10 mouse cellular contexts compared by ENCODE assay signal in genomic region chr2:119327942-119328526, GRCm38 (mm10). TPM values are rescaled to one million over a fixed set of nuclear protein-coding genes. Genes with fewer than 3 reads are reported as not detected.
A peak's percentile ranks its signal among the peaks of the same experiment; 100 is the strongest.
DNase-seq lines count a peak whose midpoint lies in the region; ATAC-seq and TF ChIP-seq lines count a peak whose summit lies in the region.
"Had no signal": no experiment of that assay in that cellular context is flagged by ENCODE, and none has a peak within 500 bp of the region (broad histone marks: within the 10 kb centered on the region; RNA-seq: fewer than 3 reads in every experiment).

No protein-coding gene starts in this region.

- no peak for DNase-seq in layer of hippocampus, adult 2 months (ENCODE audit: low spot score in 2 of 2)
- no peak for DNase-seq in layer of hippocampus, adult 11-12 months (ENCODE audit: low spot score)
- no peak for DNase-seq in gastrocnemius, postnatal 4 days (ENCODE audit: low spot score in 2 of 2)
- DNase-seq in gastrocnemius, adult 8-10 months (ENCODE audit: low spot score in 2 of 2), result no peak

- no peaks in the 10 kb centered on the region for H3K36me3 ChIP-seq in forebrain, embryonic 13.5 days (ENCODE audit: poor library complexity, severe bottlenecking)
- no peaks in the 10 kb centered on the region for H3K36me3 ChIP-seq in intestine, embryonic 15.5 days
- no peaks in the 10 kb centered on the region for H3K36me3 ChIP-seq in neural tube, embryonic 15.5 days

- no peak overlapping the region for H3K9ac ChIP-seq in forebrain, embryonic 13.5 days
- H3K9ac ChIP-seq in intestine, embryonic 15.5 days, result 0 out of 2 replicates have a peak overlapping the region, but pooled peaks have one; percentile 0
- peak overlapping the region; percentile 17; the same call in 1 of the 2 replicates for H3K9ac ChIP-seq in neural tube, embryonic 15.5 days (replicated peaks)

- H3K4me2 ChIP-seq in forebrain, embryonic 13.5 days, result peak overlapping the region; percentile 15
- peak overlapping the region; percentile 100 for H3K4me2 ChIP-seq in intestine, embryonic 15.5 days (replicated peaks)
- peak overlapping the region; percentile 98 for H3K4me2 ChIP-seq in neural tube, embryonic 15.5 days

- ATAC-seq in forebrain, embryonic 13.5 days, result no peak
- no peak for ATAC-seq in intestine, embryonic 15.5 days
- no peak for ATAC-seq in neural tube, embryonic 15.5 days (ENCODE audit: low FRiP score)

- H3K4me3 ChIP-seq in layer of hippocampus, adult 2 months, result peak overlapping the region; percentile 58
- H3K4me3 ChIP-seq in forebrain, embryonic 13.5 days, result peak overlapping the region; percentile 10; the same call in 1 of the 2 replicates
- peak overlapping the region; percentile 14 for H3K4me3 ChIP-seq in intestine, embryonic 15.5 days (replicated peaks)
- H3K4me3 ChIP-seq in neural tube, embryonic 15.5 days (replicated peaks), result peak overlapping the region; percentile 50

- H3K27ac ChIP-seq in layer of hippocampus, adult 2 months, result peak overlapping the region; percentile 49; the same call in 1 of the 2 replicates
- H3K27ac ChIP-seq in forebrain, embryonic 13.5 days, result no peak overlapping the region
- H3K27ac ChIP-seq in intestine, embryonic 15.5 days, result 0 out of 2 replicates have a peak overlapping the region, but pooled peaks have one; percentile 14
- H3K27ac ChIP-seq in neural tube, embryonic 15.5 days (replicated peaks), result no peak overlapping the region

- no peak for TF ChIP-seq CTCF in layer of hippocampus, adult 2 months (conservative IDR thresholded peaks at IDR 0.05)

- 16% methylated on average over 11 of the region's 11 CpGs for WGBS in forebrain, embryonic 13.5 days
- WGBS in intestine, embryonic 15.5 days, result 36% methylated on average over 11 of the region's 11 CpGs
- 11% methylated on average over 11 of the region's 11 CpGs for WGBS in neural tube, embryonic 15.5 days

- H3K27me3 ChIP-seq in forebrain, embryonic 13.5 days, result peaks cover 99% of the 10 kb centered on the region
- H3K27me3 ChIP-seq in intestine, embryonic 15.5 days (replicated peaks), result peaks cover 40% of the 10 kb centered on the region
- H3K27me3 ChIP-seq in neural tube, embryonic 15.5 days (replicated peaks), result peaks cover 92% of the 10 kb centered on the region

- no peaks in the 10 kb centered on the region; the same call in 1 of the 2 replicates for H3K9me3 ChIP-seq in forebrain, embryonic 13.5 days (replicated peaks)
- H3K9me3 ChIP-seq in intestine, embryonic 15.5 days, result no peaks in the 10 kb centered on the region
- H3K9me3 ChIP-seq in neural tube, embryonic 15.5 days (replicated peaks), result no peaks in the 10 kb centered on the region

- H3K4me1 ChIP-seq in forebrain, embryonic 13.5 days, result peaks cover 61% of the 10 kb centered on the region
- H3K4me1 ChIP-seq in intestine, embryonic 15.5 days (replicated peaks), result peaks cover 47% of the 10 kb centered on the region
- peaks cover 56% of the 10 kb centered on the region for H3K4me1 ChIP-seq in neural tube, embryonic 15.5 days

RNA-seq across cellular contexts. Expression of gene Dll4, which starts 2.5 kb away (rescaled TPM):
- total RNA-seq in layer of hippocampus, adult 2 months (2021), result 1 to 10 TPM; 2.4 to 2.9 TPM
- polyA plus RNA-seq in forebrain, embryonic 13.5 days (2015; fragmentation: Nextera tagmentation; extraction: Ambion mirVana), result 3.9 and 4.0 TPM in 2 replicates
- polyA plus RNA-seq in intestine, embryonic 15.5 days (2015; fragmentation: Nextera tagmentation; extraction: Ambion mirVana), result 8.3 and 8.4 TPM in 2 replicates
- polyA plus RNA-seq in neural tube, embryonic 15.5 days (2015; fragmentation: Nextera tagmentation; extraction: Ambion mirVana), result 3.9 and 10.4 TPM in 2 replicates
- 10 to 100 TPM; 13.7 to 13.9 TPM for total RNA-seq in gastrocnemius, postnatal 4 days (2021)
- 1 to 10 TPM; 3.3 to 5.8 (median 3.9) TPM for total RNA-seq in gastrocnemius, adult 8-10 months (2022)
- total RNA-seq: common myeloid progenitor, adult 5-6 weeks; MEL; neutrophil, adult 5-6 weeks had no signal

RNA-seq across cellular contexts. Expression of gene Chac1, which starts 23.0 kb away (rescaled TPM):
- 1 to 10 TPM; 6.5 to 8.9 TPM for total RNA-seq in layer of hippocampus, adult 2 months (2021)
- 2.3 and 3.4 TPM in 2 replicates for polyA plus RNA-seq in forebrain, embryonic 13.5 days (2015; fragmentation: Nextera tagmentation; extraction: Ambion mirVana)
- 2.3 and 2.7 TPM in 2 replicates for polyA plus RNA-seq in intestine, embryonic 15.5 days (2015; fragmentation: Nextera tagmentation; extraction: Ambion mirVana)
- 11.3 and 12.1 TPM in 2 replicates for polyA plus RNA-seq in neural tube, embryonic 15.5 days (2015; fragmentation: Nextera tagmentation; extraction: Ambion mirVana)
- under 1 TPM; 0.65 to 0.88 TPM for total RNA-seq in gastrocnemius, postnatal 4 days (2021)
- total RNA-seq in gastrocnemius, adult 8-10 months (2022), result 100 to 1,000 TPM in 1 of 4 experiments, 10 to 100 TPM in 3; 59.1 to 158 (median 73.1) TPM
- total RNA-seq: common myeloid progenitor, adult 5-6 weeks had no signal

RNA-seq across cellular contexts. Expression of gene Vps18, which starts 39.5 kb away (rescaled TPM):
- total RNA-seq in layer of hippocampus, adult 2 months (2021), result 10 to 100 TPM; 39.9 to 43.2 TPM
- 21.2 and 23.5 TPM in 2 replicates for polyA plus RNA-seq in forebrain, embryonic 13.5 days (2015; fragmentation: Nextera tagmentation; extraction: Ambion mirVana)
- polyA plus RNA-seq in intestine, embryonic 15.5 days (2015; fragmentation: Nextera tagmentation; extraction: Ambion mirVana), result 20.9 and 22.5 TPM in 2 replicates
- 23.7 and 23.8 TPM in 2 replicates for polyA plus RNA-seq in neural tube, embryonic 15.5 days (2015; fragmentation: Nextera tagmentation; extraction: Ambion mirVana)
- 10 to 100 TPM; 12.6 to 13.0 TPM for total RNA-seq in gastrocnemius, postnatal 4 days (2021)
- 10 to 100 TPM; 10.8 to 12.5 (median 11.5) TPM for total RNA-seq in gastrocnemius, adult 8-10 months (2022)

RNA-seq across cellular contexts. Expression of gene Rhov, which starts 57.0 kb away (rescaled TPM):
- 1 to 10 TPM; 5.9 to 7.1 TPM for total RNA-seq in layer of hippocampus, adult 2 months (2021)
- 6.2 and 8.0 TPM in 2 replicates for polyA plus RNA-seq in forebrain, embryonic 13.5 days (2015; fragmentation: Nextera tagmentation; extraction: Ambion mirVana)
- 5.2 and 7.1 TPM in 2 replicates for polyA plus RNA-seq in intestine, embryonic 15.5 days (2015; fragmentation: Nextera tagmentation; extraction: Ambion mirVana)
- polyA plus RNA-seq in neural tube, embryonic 15.5 days (2015; fragmentation: Nextera tagmentation; extraction: Ambion mirVana), result 39.5 and 46.6 TPM in 2 replicates
- total RNA-seq in gastrocnemius, postnatal 4 days (2021), result under 1 TPM in 1 of 2 experiments, not detected in 1; 0.16 TPM
- not detected for total RNA-seq in gastrocnemius, adult 8-10 months (2022)
- total RNA-seq: MEL had no signal

Comparison
In these comparisons a context has a peak if more than half of its experiments do, and no peak if none do; other contexts are left out.
1. RNA of gene Chac1, which starts 23.0 kb away (total RNA-seq): 59.1 to 158 TPM in gastrocnemius, adult 8-10 months; 6.5 to 8.9 TPM in layer of hippocampus, adult 2 months and 0.65 to 0.88 TPM in gastrocnemius, postnatal 4 days; every median in the first group is over 4 times any median in the second.
2. H3K27ac ChIP-seq: peak in layer of hippocampus, adult 2 months (single experiment) and intestine, embryonic 15.5 days (single experiment); none in forebrain, embryonic 13.5 days (single experiment) and neural tube, embryonic 15.5 days (single experiment).
3. H3K4me2 ChIP-seq: peak in every context shown above with its lines; median percentile 100 in intestine, embryonic 15.5 days; 98 in neural tube, embryonic 15.5 days; 15 in forebrain, embryonic 13.5 days.
4. Peak in every context shown above with its lines, with median percentiles within 50 percentile points of each other: H3K4me3 ChIP-seq.